Mouse (Mus musculus): ENCODE measurements around the gene Bcor. TPM values are rescaled to one million over a fixed set of nuclear protein-coding genes. Genes with fewer than 3 reads are reported as not detected.

The Bcor gene
- polyA plus RNA-seq, 1 experiment from 2014 or later = 14.5 TPM

DNA sequence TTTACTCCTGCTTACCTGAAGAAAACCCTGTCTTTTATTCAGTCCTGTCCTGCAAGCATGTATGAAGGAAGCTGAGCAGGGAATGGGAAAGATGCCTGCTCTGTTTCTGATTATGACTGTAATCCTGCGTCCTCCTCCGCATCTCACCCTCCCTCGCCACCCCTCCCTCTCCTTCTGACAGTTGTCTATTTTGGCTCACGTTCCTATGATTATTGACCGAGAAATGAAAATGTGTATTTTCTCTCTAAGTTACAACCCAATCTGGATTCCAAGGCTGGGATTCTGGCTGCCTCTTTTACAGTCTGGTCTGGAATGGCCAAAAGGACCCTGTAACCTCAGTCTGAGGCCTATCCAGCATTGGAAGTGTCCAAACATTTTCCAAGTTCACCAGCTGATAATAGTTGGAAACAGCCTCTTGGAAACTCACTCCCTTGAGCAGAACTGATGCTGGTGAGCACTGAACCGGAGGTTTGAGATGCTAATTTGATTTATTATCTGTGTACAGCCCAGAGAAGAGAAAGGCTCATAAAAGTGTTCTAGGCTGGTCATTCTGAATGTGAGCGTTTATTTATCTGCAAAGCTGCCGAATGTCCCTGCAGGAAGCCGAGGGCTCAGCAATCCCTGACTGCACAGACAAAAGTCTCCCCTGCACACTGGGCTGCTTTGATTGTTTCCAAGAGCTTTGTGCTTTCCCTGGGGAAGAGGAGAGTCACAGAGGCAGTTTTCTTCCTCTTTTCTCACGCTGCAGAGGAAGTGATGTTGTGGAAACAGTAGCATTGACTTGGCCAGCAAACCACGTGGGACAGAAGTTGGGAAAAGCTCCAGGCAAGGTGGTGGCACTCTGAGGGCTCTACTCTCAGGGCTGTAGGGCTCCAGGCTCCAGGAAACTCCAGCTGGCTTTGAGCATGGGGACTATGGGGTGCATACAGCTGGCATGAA lies 4.7 kb upstream of the Bcor start:
- H3K36me3 ChIP-seq (ENCODE audit: control insufficient read depth, insufficient read depth, low read length) = no peaks in the 10 kb centered on the region
- H3K4me2 ChIP-seq = no peak overlapping the region
- peaks cover 10% of the 10 kb centered on the region for H3K27me3 ChIP-seq (replicated peaks; ENCODE audit: control insufficient read depth, insufficient read depth, low read length)
- WGBS = 56% methylated on average over 11 of the region's 11 CpGs
- DNase-seq (ENCODE audit: low spot score) (no peak), ATAC-seq (replicated peaks; ENCODE audit: low FRiP score) (no peak)
- no peaks in the 10 kb centered on the region for H3K9me3 ChIP-seq (ENCODE audit: control insufficient read depth, low read length)
- no peak overlapping the region for H3K4me3 ChIP-seq (ENCODE audit: low read depth, low read length)
- no peaks in the 10 kb centered on the region for H3K4me1 ChIP-seq (replicated peaks; ENCODE audit: control insufficient read depth, insufficient read depth, low read length)
- no peak overlapping the region for H3K27ac ChIP-seq (ENCODE audit: low read depth, low read length)
- no peak overlapping the region for H3K9ac ChIP-seq (ENCODE audit: low read depth, low read length)

DNA sequence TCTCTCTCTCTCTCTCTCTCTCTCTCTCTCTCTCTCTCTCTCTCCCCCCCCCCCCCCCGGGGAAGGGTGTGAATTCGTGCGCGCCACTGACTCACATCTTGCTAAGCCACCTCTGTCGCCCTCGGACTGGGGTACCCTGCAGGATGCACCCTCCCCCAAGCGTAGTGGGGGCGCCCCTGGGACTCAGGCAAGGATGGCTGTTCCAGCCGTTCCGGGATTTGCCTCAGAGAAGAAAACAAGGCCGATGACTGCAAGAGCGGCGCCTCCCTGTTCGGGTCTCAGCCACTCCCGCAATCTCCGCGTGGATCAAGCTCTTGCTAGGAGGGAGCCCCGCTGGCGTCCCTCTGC lies 647 bp downstream of the Bcor start:
- peak overlapping the region; percentile 63 for H3K9ac ChIP-seq (ENCODE audit: low read depth, low read length)
- H3K27me3 ChIP-seq (replicated peaks; ENCODE audit: control insufficient read depth, insufficient read depth, low read length) = peaks cover 64% of the 10 kb centered on the region
- H3K4me3 ChIP-seq (ENCODE audit: low read depth, low read length) = peak overlapping the region; percentile 54
- ATAC-seq (replicated peaks; ENCODE audit: low FRiP score) = no peak
- peak; percentile 56 for DNase-seq (ENCODE audit: low spot score)
- H3K27ac ChIP-seq (ENCODE audit: low read depth, low read length) = peak overlapping the region; percentile 79
- H3K36me3 ChIP-seq (ENCODE audit: control insufficient read depth, insufficient read depth, low read length) = no peaks in the 10 kb centered on the region
- peak overlapping the region; percentile 69 for H3K4me2 ChIP-seq
- 4% methylated on average over 13 of the region's 19 CpGs for WGBS
- no peaks in the 10 kb centered on the region for H3K9me3 ChIP-seq (ENCODE audit: control insufficient read depth, low read length)
- H3K4me1 ChIP-seq (replicated peaks; ENCODE audit: control insufficient read depth, insufficient read depth, low read length) = peaks cover 11% of the 10 kb centered on the region

DNA sequence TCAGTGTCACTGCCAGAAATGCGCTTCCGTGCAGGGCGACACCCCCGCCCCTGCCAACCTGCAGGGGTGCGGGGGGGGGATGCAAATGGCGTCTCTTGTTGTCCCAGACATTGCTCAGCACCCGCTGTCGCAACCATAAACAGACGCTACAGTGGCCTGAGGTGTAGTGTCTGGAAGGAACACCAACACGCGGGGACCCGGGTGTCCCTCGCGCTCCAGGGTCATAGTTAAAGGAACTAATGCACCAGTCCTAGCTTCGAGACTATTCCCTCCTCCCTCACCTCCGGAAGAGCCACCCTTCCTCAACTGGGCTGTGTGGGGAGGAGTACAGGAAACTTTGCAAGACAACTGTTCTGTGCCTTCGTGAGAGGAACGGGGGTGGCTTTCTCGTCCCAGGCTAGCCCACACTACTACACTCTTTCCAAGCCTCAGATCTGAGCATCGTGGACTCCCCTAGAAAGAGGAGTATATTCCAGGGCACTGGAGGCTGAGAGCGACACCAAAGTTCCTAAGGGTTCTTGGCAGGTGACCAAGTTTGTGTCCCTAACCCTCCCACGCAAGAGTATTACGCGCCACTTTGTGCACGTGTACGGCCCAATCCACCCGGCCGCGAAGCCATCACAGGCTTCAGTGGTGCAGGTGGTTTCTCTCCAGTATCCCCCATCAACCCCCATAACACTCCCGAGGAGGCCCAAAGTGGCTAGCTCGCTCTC lies 1.2 kb downstream of the Bcor start:
- peaks cover 11% of the 10 kb centered on the region for H3K4me1 ChIP-seq (replicated peaks; ENCODE audit: control insufficient read depth, insufficient read depth, low read length)
- peak; percentile 21; the same call in 1 of the 2 replicates for ATAC-seq (replicated peaks; ENCODE audit: low FRiP score)
- no peaks in the 10 kb centered on the region for H3K36me3 ChIP-seq (ENCODE audit: control insufficient read depth, insufficient read depth, low read length)
- H3K9ac ChIP-seq (ENCODE audit: low read depth, low read length) = peak overlapping the region; percentile 63; the same call in 1 of the 2 replicates
- H3K4me3 ChIP-seq (ENCODE audit: low read depth, low read length) = peak overlapping the region; percentile 54
- peak overlapping the region; percentile 69 for H3K4me2 ChIP-seq
- DNase-seq (ENCODE audit: low spot score) = no peak
- H3K9me3 ChIP-seq (ENCODE audit: control insufficient read depth, low read length) = no peaks in the 10 kb centered on the region
- 5% methylated on average over 31 of the region's 31 CpGs for WGBS
- H3K27me3 ChIP-seq (replicated peaks; ENCODE audit: control insufficient read depth, insufficient read depth, low read length) = peaks cover 69% of the 10 kb centered on the region
- peak overlapping the region; percentile 73 for H3K27ac ChIP-seq (ENCODE audit: low read depth, low read length)

DNA sequence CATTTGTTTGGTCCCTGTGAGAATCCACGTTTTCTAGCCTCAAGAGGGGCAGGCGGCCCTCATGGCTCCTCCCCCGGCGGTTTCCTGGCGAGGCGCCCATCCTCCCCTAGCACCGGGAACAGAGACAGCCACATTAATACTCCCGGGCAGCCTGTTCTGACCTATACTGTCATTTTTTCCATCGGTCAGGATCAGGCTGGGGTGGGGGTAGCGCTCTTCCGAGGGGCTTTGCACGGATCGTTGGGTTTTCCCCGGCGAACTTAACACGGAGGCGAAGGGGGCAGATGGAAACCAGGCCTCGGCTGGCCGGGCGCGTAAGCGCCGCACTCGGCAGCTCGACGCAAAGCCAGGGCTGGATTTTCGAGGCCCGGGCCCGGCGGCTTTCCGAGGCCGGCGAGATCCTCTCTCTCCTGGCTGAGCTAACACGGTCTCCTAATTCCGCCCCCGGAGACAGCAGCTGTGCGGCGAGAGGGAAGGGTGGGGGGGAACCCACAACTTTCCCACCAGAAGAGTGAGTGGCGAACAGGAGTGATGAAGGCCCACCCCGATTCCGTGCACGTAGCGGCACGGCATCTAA lies 1.8 kb downstream of the Bcor start:
- WGBS = 3% methylated on average over 44 of the region's 44 CpGs
- 0 out of 2 replicates have a peak overlapping the region, but pooled peaks have one; percentile 25 for H3K9ac ChIP-seq (ENCODE audit: low read depth, low read length)
- peak; percentile 61 for DNase-seq (ENCODE audit: low spot score)
- H3K27ac ChIP-seq (ENCODE audit: low read depth, low read length) = peak overlapping the region; percentile 73
- H3K27me3 ChIP-seq (replicated peaks; ENCODE audit: control insufficient read depth, insufficient read depth, low read length) = peaks cover 76% of the 10 kb centered on the region
- peaks cover 11% of the 10 kb centered on the region for H3K4me1 ChIP-seq (replicated peaks; ENCODE audit: control insufficient read depth, insufficient read depth, low read length)
- peak overlapping the region; percentile 69 for H3K4me2 ChIP-seq
- ATAC-seq (replicated peaks; ENCODE audit: low FRiP score) = peak; percentile 51
- H3K36me3 ChIP-seq (ENCODE audit: control insufficient read depth, insufficient read depth, low read length) = no peaks in the 10 kb centered on the region
- H3K9me3 ChIP-seq (ENCODE audit: control insufficient read depth, low read length) = no peaks in the 10 kb centered on the region
- H3K4me3 ChIP-seq (ENCODE audit: low read depth, low read length) = peak overlapping the region; percentile 36

DNA sequence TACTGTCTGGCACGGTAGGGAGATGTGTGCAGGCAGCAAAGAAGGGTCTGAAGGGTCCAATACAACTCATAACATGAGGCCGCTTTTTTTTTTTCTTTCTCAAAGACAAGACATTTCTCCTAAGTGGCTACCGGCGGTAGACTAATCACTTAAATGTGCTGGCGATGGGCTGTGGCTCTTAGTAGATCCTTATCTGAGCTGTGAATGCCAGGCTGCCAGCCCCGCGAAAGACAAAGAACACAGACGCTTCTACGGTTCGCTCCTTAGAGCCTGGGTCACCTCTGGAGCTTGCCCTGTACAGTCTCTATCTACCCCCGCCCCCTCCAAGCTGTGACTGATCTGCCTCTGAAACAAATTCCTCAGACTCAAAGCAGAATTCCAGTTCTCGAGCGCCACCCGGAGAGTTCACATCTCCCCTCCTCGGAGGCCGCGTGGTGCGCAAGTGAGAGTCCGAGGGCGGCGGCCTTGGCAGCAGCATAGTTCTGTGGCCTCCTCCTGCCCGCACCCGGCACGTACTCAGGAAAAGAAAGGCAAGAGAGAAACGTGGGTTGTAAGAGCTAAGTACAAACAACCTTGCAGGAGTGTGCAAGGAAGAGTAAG lies 2.7 kb downstream of the Bcor start:
- H3K4me2 ChIP-seq = peak overlapping the region; percentile 69
- ATAC-seq (replicated peaks; ENCODE audit: low FRiP score) (no peak), DNase-seq (ENCODE audit: low spot score) (peak; percentile 41)
- H3K27ac ChIP-seq (ENCODE audit: low read depth, low read length) = no peak overlapping the region; the same call in 1 of the 2 replicates
- H3K4me3 ChIP-seq (ENCODE audit: low read depth, low read length) = peak overlapping the region; percentile 7; the same call in 1 of the 2 replicates
- 7% methylated on average over 25 of the region's 25 CpGs for WGBS
- no peaks in the 10 kb centered on the region for H3K9me3 ChIP-seq (ENCODE audit: control insufficient read depth, low read length)
- H3K4me1 ChIP-seq (replicated peaks; ENCODE audit: control insufficient read depth, insufficient read depth, low read length) = peaks cover 16% of the 10 kb centered on the region
- H3K36me3 ChIP-seq (ENCODE audit: control insufficient read depth, insufficient read depth, low read length) = no peaks in the 10 kb centered on the region
- peaks cover 81% of the 10 kb centered on the region for H3K27me3 ChIP-seq (replicated peaks; ENCODE audit: control insufficient read depth, insufficient read depth, low read length)
- H3K9ac ChIP-seq (ENCODE audit: low read depth, low read length) = no peak overlapping the region

DNA sequence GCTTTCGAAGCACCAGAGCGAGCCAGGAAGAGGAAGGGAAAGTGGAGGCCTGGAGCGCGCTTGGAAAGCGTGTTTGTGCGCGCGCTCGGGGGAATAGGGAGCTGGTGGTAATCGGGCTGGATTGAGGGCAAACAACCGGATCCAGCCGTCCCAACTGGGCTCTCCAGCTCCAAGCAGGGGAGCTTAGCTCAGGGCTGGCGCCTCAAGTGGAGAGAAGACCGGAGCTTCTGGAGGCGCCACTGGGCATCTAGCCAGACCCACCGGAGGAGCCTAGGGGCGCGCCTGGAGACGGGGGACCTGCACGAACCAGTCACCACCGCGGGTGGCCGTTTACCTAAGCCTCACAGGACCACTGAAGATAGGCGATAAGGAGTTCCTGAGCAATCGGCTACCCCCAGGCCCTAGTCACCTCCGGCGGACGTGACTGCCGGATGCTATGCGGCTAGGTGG lies 4.3 kb downstream of the Bcor start:
- peak overlapping the region; percentile 25 for H3K4me3 ChIP-seq (ENCODE audit: low read depth, low read length)
- no peaks in the 10 kb centered on the region for H3K9me3 ChIP-seq (ENCODE audit: control insufficient read depth, low read length)
- H3K27ac ChIP-seq (ENCODE audit: low read depth, low read length) = no peak overlapping the region
- ATAC-seq (replicated peaks; ENCODE audit: low FRiP score) (no peak), DNase-seq (ENCODE audit: low spot score) (peak; percentile 36)
- H3K9ac ChIP-seq (ENCODE audit: low read depth, low read length) = 0 out of 2 replicates have a peak overlapping the region, but pooled peaks have one; percentile 20
- peaks cover 16% of the 10 kb centered on the region for H3K4me1 ChIP-seq (replicated peaks; ENCODE audit: control insufficient read depth, insufficient read depth, low read length)
- 7% methylated on average over 30 of the region's 30 CpGs for WGBS
- H3K27me3 ChIP-seq (replicated peaks; ENCODE audit: control insufficient read depth, insufficient read depth, low read length) = peaks cover 94% of the 10 kb centered on the region
- peak overlapping the region; percentile 62 for H3K4me2 ChIP-seq
- no peaks in the 10 kb centered on the region for H3K36me3 ChIP-seq (ENCODE audit: control insufficient read depth, insufficient read depth, low read length)

DNA sequence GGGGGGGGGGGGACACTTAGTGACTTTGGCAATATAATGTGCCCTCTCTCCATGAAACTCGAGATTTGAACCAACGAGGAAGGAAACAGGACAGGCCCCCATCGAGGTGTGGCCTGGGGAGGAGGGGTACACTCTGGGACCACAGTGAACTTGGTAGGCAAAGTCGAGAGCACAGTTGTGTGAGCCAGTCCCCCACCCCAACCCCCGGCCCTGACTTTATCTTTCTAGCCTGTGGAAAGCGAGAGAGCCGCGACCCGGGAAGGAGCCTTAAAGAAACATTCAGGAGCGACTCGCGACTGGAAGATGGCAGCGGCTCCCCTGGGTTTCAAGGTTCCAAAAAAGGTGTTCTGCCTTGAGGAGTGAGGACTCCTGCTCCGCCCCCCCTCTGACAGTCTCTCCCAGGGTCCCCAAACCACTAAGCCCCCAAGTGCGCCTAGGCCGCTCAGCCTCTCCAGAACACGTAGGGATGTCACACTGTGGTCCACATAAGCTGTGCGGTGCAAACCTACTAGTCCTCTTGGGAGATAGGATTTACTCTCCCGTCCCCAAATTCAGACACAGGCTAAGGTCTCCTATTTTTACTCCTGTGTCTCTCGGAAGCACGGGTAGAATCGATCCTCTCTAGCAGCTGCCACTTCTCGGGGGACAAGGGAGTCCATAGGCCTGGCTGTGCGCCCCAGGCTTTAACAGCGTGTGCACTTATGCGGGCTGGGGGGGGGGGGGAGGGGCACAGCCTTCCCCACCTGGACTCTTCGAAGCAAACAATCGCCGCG lies 4.9 kb downstream of the Bcor start:
- Histone ChIP-seq H3K27me3 (replicated peaks; ENCODE audit: control insufficient read depth, insufficient read depth, low read length) (peaks cover 94% of the 10 kb centered on the region), H3K4me1 (replicated peaks; ENCODE audit: control insufficient read depth, insufficient read depth, low read length) (peaks cover 16% of the 10 kb centered on the region), H3K4me2 (peak overlapping the region; percentile 62), H3K9me3 (ENCODE audit: control insufficient read depth, low read length) (no peaks in the 10 kb centered on the region), H3K36me3 (ENCODE audit: control insufficient read depth, insufficient read depth, low read length) (no peaks in the 10 kb centered on the region), H3K27ac (ENCODE audit: low read depth, low read length) (no peak overlapping the region), H3K4me3 (ENCODE audit: low read depth, low read length) (peak overlapping the region; percentile 25), H3K9ac (ENCODE audit: low read depth, low read length) (0 out of 2 replicates have a peak overlapping the region, but pooled peaks have one; percentile 20)
- DNase-seq (ENCODE audit: low spot score) = peak; percentile 36
- WGBS = 10% methylated on average over 30 of the region's 30 CpGs
- no peak for ATAC-seq (replicated peaks; ENCODE audit: low FRiP score)

Measured in liver, embryonic 11.5 days (tissue).